ENCODE assay signal across 8 mouse cellular contexts in the genomic region with DNA sequence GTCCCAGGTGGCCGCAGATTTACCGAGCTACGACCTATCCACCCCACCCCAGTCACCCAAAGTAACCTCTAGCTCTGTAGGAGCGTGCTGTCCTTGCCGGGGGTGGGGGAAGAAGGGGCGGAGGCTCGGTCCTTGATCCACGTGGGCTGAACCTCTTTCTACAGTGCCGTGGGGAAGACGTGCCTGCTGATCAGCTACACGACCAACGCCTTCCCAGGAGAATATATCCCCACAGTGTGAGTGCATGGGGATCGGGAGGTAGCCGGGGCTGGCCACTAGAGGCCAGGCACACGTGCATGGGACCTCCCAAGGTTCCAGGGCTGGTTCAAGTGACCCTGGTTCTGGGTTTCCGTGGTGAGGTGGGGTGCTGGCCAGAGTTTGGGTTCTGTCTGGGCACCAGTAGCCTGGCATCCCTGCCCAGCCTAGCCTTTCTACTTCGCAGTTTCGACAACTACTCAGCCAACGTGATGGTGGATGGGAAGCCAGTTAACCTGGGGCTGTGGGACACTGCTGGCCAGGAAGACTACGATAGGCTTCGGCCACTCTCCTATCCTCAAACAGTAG. TPM values are rescaled to one million over a fixed set of nuclear protein-coding genes. Genes with fewer than 3 reads are reported as not detected.
A peak's percentile ranks its signal among the peaks of the same experiment; 100 is the strongest.
DNase-seq lines count a peak whose midpoint lies in the region; ATAC-seq and TF ChIP-seq lines count a peak whose summit lies in the region.

No protein-coding gene starts in this region.

- no peak overlapping the region for H3K27ac ChIP-seq in testis, adult 2 months (ENCODE audit: control insufficient read depth, insufficient read depth, low read depth, low read length)
- H3K27ac ChIP-seq in limb, embryonic 15.5 days: no peak overlapping the region

- no peaks in the 10 kb centered on the region for H3K36me3 ChIP-seq in testis, adult 2 months (ENCODE audit: control insufficient read depth, insufficient read depth, low read length)
- H3K36me3 ChIP-seq in limb, embryonic 15.5 days: peaks cover 35% of the 10 kb centered on the region

- DNase-seq in heart, adult 11 months: peak; percentile 93
- DNase-seq in heart, adult 18-20 months: no peak
- no peak for DNase-seq in testis, postnatal 14 days (ENCODE audit: low spot score)
- no peak for DNase-seq in ovary, adult 18-20 months (ENCODE audit: low spot score)
- no peak for DNase-seq in adrenal gland, adult 2 months
- no peak for DNase-seq in cerebellum, postnatal 14 days

- H3K4me1 ChIP-seq in testis, adult 2 months (ENCODE audit: control insufficient read depth, insufficient read depth, low read length): peaks cover 21% of the 10 kb centered on the region
- H3K4me1 ChIP-seq in limb, embryonic 15.5 days: peaks cover 34% of the 10 kb centered on the region

- no peak for TF ChIP-seq CTCF in testis, adult 2 months (IDR thresholded peaks at IDR 0.05; ENCODE audit: control insufficient read depth, insufficient read depth, insufficient replicate concordance, low read depth, low read length)

- H3K9me3 ChIP-seq in limb, embryonic 15.5 days: no peaks in the 10 kb centered on the region

- peak overlapping the region; percentile 99 for H3K4me2 ChIP-seq in limb, embryonic 15.5 days

- no peaks in the 10 kb centered on the region for H3K27me3 ChIP-seq in testis, adult 2 months (ENCODE audit: control insufficient read depth, insufficient read depth, low read length)
- no peaks in the 10 kb centered on the region for H3K27me3 ChIP-seq in limb, embryonic 15.5 days

- H3K4me3 ChIP-seq in testis, adult 2 months (ENCODE audit: control insufficient read depth, low read depth, low read length): peak overlapping the region; percentile 46
- H3K4me3 ChIP-seq in limb, embryonic 15.5 days: peak overlapping the region; percentile 56

- TF ChIP-seq POLR2A in testis, adult 2 months (IDR thresholded peaks at IDR 0.05; ENCODE audit: control insufficient read depth, low read depth, low read length): no peak

- WGBS in limb, embryonic 15.5 days: 19% methylated on average over 21 of the region's 21 CpGs

- no peak for ATAC-seq in limb, embryonic 15.5 days (ENCODE audit: insufficient number of reproducible peaks, low FRiP score, low TSS enrichment, low read depth)

- peak overlapping the region; percentile 69 for H3K9ac ChIP-seq in limb, embryonic 15.5 days

RNA-seq across cellular contexts. Expression of gene Rac3, which starts 0.9 kb away (rescaled TPM):
- 1 to 10 TPM; 1.1 to 1.3 TPM for total RNA-seq in heart, adult 18-20 months (2021)
- polyA plus RNA-seq in testis, adult 2 months (2012; rRNA removed): 3.1 and 4.1 TPM in 2 replicates
- polyA plus RNA-seq in limb, embryonic 15.5 days (2015; fragmentation: Nextera tagmentation; extraction: Ambion mirVana): 44.4 and 56.4 TPM in 2 replicates
- total RNA-seq in adrenal gland, adult 2 months (2021): 10 to 100 TPM; 13.7 to 15.9 TPM
- 21.1 and 25.6 TPM in 2 replicates for polyA plus RNA-seq in adrenal gland, adult 2 months (2012; rRNA removed)

RNA-seq across cellular contexts. Expression of gene Dcxr, which starts 4.9 kb away (rescaled TPM):
- 10 to 100 TPM; 16.6 to 16.7 TPM for total RNA-seq in heart, adult 18-20 months (2021)
- polyA plus RNA-seq in testis, adult 2 months (2012; rRNA removed): 3.7 and 5.5 TPM in 2 replicates
- 18.2 and 20.2 TPM in 2 replicates for polyA plus RNA-seq in limb, embryonic 15.5 days (2015; fragmentation: Nextera tagmentation; extraction: Ambion mirVana)
- 100 to 1,000 TPM in 1 of 2 experiments, 10 to 100 TPM in 1; 41.4 to 122 TPM for total RNA-seq in adrenal gland, adult 2 months (2021)
- 136 and 150 TPM in 2 replicates for polyA plus RNA-seq in adrenal gland, adult 2 months (2012; rRNA removed)

RNA-seq across cellular contexts. Expression of gene Lrrc45, which starts 8.4 kb away (rescaled TPM):
- total RNA-seq in heart, adult 18-20 months (2021): 1 to 10 TPM; 3.8 to 4.3 TPM
- polyA plus RNA-seq in testis, adult 2 months (2012; rRNA removed): 10.7 and 12.3 TPM in 2 replicates
- 63.7 and 65.9 TPM in 2 replicates for polyA plus RNA-seq in limb, embryonic 15.5 days (2015; fragmentation: Nextera tagmentation; extraction: Ambion mirVana)
- total RNA-seq in adrenal gland, adult 2 months (2021): 10 to 100 TPM; 21.9 to 25.3 TPM
- 34.2 and 40.1 TPM in 2 replicates for polyA plus RNA-seq in adrenal gland, adult 2 months (2012; rRNA removed)

RNA-seq across cellular contexts. Expression of gene Cenpx, which starts 8.6 kb away (rescaled TPM):
- 10 to 100 TPM; 32.5 to 34.2 TPM for total RNA-seq in heart, adult 18-20 months (2021)
- 54.5 and 59.7 TPM in 2 replicates for polyA plus RNA-seq in testis, adult 2 months (2012; rRNA removed)
- polyA plus RNA-seq in limb, embryonic 15.5 days (2015; fragmentation: Nextera tagmentation; extraction: Ambion mirVana): 156 and 166 TPM in 2 replicates
- 10 to 100 TPM; 54.0 to 63.5 TPM for total RNA-seq in adrenal gland, adult 2 months (2021)
- polyA plus RNA-seq in adrenal gland, adult 2 months (2012; rRNA removed): 86.0 and 90.2 TPM in 2 replicates

RNA-seq across cellular contexts. Expression of gene Cbr2, which starts 9.8 kb away (rescaled TPM):
- total RNA-seq in heart, adult 18-20 months (2021): 10 to 100 TPM; 20.9 to 82.2 TPM
- polyA plus RNA-seq in testis, adult 2 months (2012; rRNA removed): 7.7 and 9.4 TPM in 2 replicates
- 12.6 and 16.7 TPM in 2 replicates for polyA plus RNA-seq in limb, embryonic 15.5 days (2015; fragmentation: Nextera tagmentation; extraction: Ambion mirVana)
- total RNA-seq in adrenal gland, adult 2 months (2021): 10 to 100 TPM in 1 of 2 experiments, 1 to 10 TPM in 1; 8.3 to 10.6 TPM
- 52.6 and 54.2 TPM in 2 replicates for polyA plus RNA-seq in adrenal gland, adult 2 months (2012; rRNA removed)
